Mouse (Mus musculus) adrenal gland, adult 18-20 months (tissue): ENCODE results near the gene Dhx15. TPM values are rescaled to one million over a fixed set of nuclear protein-coding genes. Genes with fewer than 3 reads are reported as not detected.

ENCODE experiments used
- DNase-seq, 2 experiments: peaks; one replicate each; pipeline ENCODE4 v3.0.0; 2021 to 2022; ENCODE audit warnings: low spot score in 2 of 2
- total RNA-seq, 2 experiments: library from RNA; stranded (reverse); gene quantifications; 1 replicate in 1 of 2; 2 replicates in 1 of 2; pipeline ENCODE4 v1.2.3; 2021

Dhx15 gene
- total RNA-seq, 2 experiments from 2014 or later: 111 to 123 TPM

DNA sequence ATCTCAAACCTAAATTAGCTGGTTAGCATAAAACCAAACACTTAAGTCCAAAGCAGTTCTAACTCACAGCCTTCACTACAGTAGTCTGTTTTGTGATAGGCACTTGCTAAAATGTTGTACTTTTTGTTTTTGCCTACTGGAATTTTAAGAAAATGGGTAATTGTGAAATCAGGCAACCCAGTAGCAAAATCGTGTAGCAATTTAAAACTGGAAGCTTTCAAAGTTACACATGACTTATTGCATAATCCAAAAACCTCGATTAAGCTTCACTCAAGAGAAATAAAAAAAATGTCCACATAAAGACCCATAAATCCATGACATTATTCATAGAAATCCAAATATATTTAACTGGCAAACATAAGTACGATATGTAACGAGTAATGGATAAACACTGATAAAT lies 43.2 kb downstream of the Dhx15 start:
- DNase-seq: no peak

DNA sequence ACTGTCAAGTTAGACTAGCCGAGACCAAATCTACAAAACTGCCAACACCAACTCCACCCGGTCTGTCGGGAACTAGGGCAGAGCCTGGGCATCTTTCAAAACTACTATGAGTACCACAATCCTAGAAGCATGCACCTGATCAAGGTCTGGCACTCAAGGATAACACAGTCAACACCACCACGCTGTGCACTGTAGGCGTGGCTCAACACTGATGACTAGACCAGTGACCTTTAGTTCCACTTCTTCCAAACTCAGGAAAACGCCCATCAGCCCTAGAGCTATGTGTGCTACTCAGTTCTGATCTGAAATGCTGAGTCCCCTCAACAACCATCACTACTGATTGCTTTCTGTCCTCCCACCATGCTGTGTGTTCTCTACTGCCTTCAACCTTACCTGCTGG lies 44.6 kb downstream of the Dhx15 start:
- peak in 1 of 2 experiments; percentile 15 for DNase-seq

DNA sequence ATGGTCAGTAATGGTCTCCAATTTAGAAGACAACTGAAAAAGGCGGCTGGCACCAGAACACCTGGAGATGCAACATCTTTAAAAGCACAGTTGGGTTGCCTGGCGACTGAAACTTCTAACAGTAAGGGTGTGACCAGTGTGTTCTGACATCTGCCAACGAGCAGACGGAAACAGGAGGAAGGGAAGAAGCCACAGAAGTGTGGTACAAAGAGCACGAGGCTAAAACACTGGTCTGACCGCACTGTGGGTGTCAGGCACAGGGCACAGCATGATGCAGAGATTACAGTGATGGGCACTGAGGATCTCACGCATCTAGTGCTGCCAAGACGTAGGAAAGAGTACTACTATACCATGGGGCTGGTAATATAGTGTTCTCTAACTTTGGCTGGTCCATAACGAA lies 48.4 kb downstream of the Dhx15 start:
- DNase-seq: no peak

DNA sequence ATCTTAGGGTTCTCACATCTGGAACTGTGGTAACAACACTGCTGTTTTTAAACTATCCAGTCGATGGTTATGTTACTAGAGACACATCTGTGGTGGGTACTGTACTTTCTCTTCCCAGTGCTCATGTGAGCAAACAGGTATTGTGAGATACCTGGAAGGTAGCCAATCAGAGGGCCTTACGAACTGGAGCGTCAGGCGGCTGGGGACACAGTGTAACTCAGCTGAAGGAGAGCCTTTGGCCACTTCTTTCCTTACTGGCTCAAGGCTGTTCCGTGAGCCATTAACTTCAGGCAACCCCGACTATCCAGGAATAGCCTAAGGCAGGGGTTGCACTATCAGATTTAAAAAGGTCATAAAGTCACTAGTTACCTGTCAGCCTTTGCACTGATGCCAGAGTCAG lies 51.5 kb downstream of the Dhx15 start:
- no peak for DNase-seq

DNA sequence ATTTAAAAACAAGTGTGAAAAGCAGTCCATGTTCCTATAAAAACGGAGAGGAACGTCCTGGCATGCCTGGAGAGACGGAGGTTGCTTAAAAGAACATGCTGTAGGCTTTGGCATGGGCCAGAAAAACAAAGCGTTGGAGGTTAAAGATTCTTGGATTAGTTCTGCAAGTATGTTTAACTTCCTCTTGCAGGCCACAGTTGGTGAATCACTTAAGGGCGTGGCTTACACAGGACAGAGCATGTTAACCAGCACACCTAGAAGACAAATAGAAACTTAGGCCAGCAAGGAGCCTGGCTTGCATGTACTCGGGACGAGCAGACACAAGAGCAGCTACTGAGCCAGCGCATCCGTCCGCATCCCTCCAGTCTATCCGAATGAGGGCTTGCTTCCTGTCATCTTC lies 52.2 kb downstream of the Dhx15 start:
- DNase-seq: no peak

DNA sequence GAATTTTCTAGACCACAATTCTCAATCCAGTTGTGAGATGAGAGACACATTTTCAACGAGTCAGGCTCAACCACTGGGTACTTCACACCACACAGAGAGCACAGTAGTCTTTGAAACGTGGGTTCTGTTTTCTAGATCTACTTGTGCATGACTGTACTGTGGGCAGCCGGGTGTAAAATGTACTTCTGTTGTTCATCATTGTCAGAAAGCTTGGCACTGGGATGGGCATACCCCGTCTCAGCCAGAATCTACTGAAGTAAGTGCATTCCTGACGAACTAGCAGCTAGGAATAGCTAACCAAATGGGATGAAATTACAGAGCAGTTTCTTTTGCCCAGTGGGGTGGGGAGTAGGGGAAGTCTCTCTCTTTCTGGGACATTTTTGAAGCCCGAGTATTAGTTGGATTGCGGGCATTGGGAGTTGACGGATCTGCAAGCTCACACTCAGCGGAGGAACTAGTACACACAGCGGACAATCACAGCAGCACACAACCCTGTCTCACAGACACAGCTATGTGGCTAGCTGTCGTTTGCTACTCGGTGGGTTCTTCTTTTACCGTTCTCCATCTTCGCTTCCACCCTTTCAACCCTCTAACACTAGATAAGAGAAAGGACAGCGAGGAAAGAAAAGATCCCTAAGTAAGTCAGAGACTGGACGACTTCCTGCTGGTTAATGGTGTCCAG lies 54.7 kb downstream of the Dhx15 start:
- DNase-seq: no peak

DNA sequence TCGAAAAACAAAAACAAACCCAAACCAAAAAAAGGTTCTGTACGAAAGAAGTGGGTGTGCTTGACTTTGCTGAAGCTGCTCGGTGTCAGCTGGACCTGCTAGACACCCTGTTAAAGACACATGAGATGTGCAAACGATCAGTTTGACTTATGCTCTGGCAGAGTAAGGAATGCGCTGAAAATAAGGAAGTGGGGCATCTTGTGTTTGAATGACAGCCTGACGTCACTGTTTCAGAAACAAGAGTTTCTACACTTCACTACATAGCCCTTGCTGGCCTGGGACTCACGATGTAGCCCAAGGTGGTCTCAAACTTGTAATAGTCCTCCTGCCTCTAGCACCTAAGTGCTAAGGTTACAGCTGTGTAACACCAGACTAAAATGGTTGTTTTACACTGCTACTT lies 57.5 kb downstream of the Dhx15 start:
- DNase-seq: no peak

DNA sequence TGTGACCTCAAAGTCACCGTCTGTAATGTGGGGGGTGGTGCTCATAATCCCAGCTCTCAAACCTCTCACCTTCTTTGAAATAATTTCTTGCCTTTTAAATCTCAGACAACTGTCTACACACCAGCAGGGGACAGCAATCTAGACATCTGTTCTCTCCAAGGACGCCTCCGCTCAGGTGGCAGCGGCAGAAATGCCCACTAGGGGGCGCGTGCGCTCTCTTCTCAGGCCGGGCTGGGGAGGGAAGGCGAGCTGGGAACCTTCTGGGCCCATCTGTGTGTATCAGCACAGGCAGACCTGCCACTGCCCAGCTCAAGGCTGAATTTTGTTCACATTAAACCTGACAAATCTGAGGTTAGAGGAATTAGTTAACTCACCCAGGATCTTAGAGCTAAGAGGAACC lies 58.2 kb downstream of the Dhx15 start:
- DNase-seq: peak; percentile 69

DNA sequence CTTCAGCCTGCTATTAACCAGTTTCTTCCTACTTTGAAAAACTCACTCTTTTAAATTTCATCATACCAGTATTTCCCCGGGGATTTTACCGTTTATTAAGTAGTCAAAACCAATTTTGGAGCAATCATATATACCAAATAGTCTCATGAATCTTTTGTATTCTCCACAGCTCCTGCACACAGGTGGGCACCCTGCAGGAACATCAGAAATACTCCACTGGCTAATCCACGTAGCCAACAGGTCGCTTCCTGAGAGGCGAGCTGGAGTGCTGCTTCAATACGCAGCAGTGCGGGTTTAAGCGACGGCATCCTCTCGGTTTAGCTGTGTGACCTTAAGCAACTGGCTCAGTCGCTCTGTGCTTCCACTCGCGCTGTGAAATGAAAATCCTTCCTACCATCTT lies 58.9 kb downstream of the Dhx15 start:
- no peak for DNase-seq

DNA sequence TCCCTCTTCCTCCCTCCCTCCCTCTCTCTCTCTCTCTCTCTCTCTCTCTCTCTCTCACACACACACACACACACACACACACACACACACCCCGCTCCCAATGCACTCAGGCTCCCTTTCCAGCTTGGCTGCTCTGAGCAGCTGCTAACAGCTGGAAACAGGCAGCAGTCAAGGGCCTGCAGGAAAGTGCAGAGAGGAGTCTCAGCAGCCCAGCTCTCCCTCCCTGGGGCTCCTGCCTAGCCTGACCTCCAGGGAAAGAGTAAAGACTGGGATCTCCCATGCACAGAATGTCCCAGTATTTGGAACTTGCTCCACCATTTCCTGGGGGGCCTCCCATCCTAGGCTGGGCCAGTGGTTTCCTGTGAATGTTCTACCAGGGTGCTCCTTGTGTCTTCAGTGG lies 59.8 kb downstream of the Dhx15 start:
- no peak for DNase-seq

DNA sequence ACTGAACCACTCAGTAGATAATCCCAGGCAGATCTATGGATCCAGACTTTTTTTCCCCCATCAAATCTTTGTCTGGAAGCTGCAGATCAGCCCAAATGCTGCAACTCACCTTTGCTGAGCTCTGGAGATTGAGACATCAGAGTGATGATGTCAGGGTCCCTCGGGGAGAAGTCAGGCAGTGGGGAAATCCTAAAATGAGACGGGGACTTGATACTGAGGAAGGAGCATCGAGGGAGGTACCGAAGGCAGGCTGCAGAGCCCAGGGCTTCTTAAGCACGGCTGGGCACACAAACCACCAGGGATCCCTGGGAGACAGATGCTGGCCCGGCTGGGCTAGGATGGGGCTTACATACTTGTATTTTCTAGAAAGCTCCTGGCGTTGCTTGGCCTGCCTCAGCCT lies 64.1 kb downstream of the Dhx15 start:
- DNase-seq: no peak

DNA sequence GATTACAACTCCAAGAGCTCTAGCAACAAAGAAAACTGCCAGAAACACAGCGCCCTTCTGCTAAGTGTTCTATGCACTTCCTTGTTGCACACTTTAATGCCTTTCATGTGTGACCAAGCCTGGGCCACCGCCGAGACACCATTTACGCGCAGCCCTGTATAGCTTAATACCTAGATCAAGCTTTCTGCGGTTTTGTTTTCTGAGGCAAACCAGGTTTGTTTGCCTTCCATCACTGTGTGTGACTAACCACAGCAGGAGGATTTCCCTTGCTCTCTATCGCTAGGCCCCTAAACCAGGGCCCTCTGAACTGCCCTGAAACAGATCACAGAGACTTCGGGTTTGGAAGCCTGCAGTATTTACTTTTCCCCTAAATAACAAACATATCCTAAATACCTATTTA lies 64.5 kb downstream of the Dhx15 start:
- no peak for DNase-seq

DNA sequence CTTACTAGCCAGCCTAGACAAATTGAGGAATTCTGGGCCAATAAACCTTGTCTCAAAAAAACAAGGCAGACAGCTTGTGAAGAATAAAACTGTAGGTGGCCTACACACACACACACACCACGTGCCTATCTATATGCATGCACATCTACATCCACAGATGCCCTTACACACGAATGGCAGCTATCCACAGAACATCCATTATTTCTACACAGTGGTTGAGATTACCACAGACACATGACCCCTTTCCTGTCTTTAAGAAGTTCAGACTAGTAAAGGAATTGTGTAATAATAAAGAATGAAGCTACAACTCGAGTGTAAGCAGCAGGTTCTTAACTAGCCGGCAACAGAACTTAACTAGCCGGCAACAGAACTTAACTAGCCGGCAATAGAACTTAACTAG lies 68.2 kb downstream of the Dhx15 start:
- no peak for DNase-seq

DNA sequence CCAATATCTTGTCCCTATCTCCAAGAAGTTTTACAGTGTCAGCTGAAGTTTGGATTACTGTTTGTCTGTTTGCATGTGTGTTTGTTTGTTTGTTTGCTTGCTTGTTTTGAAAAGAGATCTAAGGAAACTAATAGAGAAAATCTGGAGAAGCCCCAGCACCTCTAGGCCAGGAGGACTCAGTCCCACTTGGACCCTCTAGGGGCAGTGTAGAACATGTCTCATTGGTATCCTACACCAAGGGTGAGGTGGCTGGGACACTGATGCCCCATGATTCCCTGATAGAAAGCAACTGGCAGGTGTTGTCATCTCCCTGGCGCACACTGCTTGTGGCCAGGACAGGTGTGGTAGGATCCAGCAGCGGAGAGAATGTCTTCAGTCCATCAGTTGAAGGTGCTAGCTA lies 70.5 kb downstream of the Dhx15 start:
- no peak for DNase-seq

DNA sequence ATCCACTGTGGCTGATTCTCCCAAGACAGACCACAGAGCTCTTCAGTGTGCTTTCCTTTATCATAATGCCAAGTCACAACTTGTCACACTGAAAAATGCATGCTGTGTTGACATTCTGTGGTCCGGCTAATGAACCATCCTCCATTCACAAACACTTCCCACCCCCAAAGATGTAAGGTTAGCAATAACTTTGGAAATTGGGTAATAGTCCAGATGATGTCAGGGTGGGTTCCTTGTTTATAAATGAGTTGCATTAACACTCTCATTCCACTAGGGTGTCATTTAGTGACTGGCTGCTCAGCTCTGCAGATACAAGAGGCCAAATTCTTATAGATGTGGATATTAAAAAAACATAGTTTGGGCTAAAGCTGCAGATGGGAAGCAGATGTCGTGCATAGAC lies 71.1 kb downstream of the Dhx15 start:
- DNase-seq: no peak

DNA sequence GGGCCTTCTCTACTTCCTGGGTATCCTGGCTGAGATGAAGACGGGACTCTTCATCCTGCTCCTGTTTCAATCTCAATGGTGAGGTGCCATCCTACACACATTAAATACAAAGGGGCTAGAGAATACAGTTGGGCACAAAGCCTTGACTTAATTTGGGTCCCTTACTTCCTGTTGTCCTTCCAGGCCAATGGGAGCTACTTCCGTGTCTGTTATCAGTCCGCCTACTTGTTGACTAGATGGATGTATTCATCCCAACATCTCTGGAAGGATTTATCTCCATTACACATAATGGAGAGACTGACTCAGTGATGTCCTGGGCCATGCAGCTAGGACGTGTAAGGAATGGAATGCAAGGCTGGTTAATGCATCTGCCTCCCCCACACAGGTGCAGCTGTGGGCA lies 72.5 kb downstream of the Dhx15 start:
- no peak for DNase-seq

DNA sequence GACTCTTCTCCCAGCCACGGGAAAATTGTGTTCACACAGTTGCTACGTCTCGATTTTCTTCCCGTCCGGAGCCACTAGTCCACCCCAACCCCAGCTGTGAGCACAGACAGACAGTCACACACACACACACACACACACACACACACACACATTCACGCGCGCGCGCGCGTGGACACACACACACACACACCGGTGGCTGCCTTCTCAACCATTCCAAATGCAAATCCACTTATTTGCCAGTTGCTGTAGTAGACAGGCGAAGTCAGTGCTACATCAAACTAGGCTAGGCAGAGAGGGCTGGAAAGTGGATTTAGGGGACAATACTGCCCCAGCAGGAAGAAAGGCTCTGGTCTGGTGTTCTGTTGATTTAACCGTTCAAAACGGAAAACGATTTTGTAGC lies 73.9 kb downstream of the Dhx15 start:
- DNase-seq: no peak

DNA sequence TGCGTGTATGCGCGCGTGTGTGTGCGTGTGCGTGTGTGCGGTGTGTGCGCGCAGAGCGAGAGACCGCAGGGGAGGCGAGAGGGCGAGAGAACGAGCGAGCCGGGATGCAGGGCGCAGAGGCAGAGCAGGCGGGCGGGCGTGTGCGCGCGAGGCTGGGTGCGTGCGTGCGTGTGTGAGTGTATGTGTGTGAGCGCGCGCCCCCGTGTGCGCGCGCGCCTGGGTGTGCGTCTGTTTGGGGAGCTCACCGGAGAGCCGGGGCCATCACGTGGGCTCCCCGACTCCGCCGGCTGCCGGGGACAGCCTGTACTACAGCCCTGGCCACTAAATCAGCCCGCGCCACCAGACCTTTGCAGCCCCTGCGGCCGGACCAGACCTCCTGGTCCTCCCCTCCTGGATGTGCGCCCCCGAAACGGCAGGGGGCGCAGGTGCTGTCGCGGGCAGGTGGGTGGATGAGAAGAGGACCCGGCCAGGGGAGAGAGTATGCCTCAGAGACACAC lies 74.4 kb downstream of the Dhx15 start:
- peak; percentile 48 to 57 for DNase-seq

DNA sequence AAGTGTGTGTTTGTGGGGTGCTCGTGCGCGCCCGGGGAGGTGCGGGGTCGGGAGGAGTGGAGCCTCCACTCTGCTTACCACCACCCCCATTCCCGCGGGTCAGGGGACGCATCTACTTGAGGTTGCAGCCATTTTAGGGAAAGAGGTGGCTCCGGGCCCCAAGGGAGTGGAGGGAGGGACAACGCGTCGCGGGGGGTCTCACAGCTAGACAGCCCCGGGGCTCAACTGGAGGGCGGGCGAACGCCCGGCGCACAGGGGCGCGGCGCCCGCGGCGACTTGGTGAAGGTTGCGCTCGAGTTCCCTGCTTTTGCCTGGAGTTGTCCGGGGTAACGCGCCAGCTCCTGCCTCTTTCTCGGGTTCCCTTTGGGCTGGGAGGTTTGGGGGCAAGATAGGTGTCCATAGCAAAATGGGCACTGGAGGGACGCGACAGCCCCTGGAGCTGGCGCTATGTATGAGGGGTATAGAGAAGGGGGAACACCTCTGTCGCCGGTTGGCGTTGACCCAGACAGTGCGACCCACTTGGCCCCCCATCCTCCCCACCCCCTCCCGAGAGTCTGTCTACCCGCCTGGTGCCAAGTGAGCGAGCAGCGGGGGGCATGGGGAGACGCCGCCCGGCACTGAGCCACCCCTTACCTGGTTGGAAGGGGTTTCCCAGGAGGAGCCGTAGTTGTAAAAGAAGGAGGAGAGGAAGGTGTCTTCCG lies 75.4 kb downstream of the Dhx15 start:
- peak in 1 of 2 experiments; percentile 20 for DNase-seq

DNA sequence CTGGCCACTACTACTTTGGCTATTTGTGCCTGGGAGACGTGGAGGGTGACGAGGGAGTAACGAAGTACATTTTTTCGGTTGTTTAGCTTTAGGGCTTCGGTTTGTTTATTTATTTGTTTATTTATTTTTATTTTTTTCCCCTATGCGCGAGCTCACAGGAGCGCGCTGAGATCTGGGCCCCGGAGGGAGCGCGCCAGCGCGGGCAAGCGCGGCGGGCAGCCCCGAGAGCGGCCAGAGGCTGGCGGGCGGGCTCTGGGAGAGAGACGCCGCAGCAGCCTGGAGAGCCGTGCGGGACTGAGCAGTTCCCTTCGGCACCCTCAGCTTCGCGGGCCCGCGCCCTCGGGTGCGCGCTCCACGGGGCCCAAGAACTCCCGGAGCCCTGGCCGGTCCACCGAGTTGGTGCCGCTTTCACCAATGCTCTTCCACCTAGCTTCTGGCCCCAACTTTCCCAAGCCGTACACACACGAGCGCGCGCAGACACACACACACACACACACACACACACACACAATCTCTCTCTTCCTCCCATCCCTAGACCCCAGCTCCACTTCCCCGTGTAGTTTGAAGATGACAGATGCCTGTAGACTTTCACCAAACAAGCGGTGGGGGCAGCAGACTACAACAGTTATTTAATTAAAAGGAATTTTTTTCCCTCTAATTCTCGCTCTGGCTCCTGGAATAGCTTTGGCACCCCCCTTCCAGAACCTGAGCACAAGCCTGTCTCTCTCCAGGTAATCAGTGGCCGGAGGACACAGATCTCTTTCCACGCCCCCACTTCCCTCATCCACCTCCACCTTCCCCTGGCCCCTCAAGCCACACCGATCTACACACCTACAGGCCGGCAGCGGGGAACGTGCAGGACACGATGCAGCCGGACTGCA lies 76.2 kb downstream of the Dhx15 start:
- peak; percentile 22 to 27 for DNase-seq

DNA sequence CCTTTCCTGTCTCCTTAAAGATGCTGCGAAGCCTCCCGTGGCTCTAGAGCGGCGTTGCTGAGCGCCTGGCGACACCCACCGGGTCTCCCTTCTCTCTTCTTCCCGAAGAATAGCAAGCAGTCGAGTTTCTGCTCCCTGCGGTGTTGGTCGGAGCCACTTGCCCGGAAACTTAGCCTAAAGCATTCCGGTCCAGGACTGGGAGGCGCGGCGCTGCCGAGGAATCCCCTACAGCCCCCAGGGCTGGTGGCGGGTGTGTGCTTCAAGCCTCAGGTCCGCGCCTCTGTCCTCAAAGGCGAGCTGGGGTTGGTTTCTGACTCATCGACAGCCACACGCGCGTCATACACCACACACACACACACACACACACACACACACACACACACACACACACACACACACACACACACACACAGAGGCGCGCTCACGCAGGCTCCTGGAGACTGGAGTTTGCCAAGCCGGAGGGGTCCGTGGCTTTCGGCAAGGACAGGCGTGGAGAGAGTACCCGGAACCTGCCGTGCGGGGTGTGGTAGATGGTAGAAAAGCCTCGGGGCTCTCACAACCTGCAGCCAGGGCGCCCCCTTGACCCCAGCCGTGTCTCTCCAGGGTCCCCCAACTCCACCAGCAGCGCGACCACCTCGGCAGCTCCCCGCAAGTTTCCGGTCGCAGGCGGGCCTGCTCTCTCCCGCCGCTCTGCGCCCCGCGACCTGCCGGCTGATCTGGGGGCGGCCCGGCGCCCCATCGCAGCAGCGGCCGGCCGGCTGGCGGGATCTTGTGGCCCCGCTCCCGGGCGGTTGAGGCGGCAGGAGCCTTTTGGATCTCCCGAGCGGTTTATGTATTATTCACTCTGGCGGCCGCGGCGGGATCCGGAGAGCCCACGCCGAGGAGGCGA lies 77.1 kb downstream of the Dhx15 start:
- DNase-seq: peak; percentile 25 to 31
